Mouse (Mus musculus) brown adipose tissue, adult 24 weeks (tissue): Measurements from ENCODE around the gene Col6a3. TPM values are rescaled to one million over a fixed set of nuclear protein-coding genes. Genes with fewer than 3 reads are reported as not detected.

ENCODE experiments used
- H3K27ac ChIP-seq: fragments of 200-500 bp; replicated peaks from 2 replicates; pipeline ENCODE4 v1.5.1; 2012; ENCODE audit warnings: low read depth, mild to moderate bottlenecking, low read length
- H3K4me1 ChIP-seq: fragments of 200-500 bp; 2 replicates; pipeline ENCODE4 v1.6.1; 2012; ENCODE audit warnings: low read length, mixed read lengths; ENCODE audit not compliant: control insufficient read depth, insufficient read depth, insufficient read length
- H3K4me3 ChIP-seq: fragments of 200-500 bp; 2 replicates; pipeline ENCODE4 v1.5.1; 2012; ENCODE audit warnings: low read depth, mild to moderate bottlenecking, low read length, moderate library complexity; ENCODE audit not compliant: insufficient read depth
- polyA plus RNA-seq: library from polyadenylated mRNA; stranded (reverse); fragments of >200 nt; gene quantifications from 2 replicates; pipeline ENCODE4 v1.2.4, GENCODE M21; 2012; ENCODE audit not compliant: missing spikeins, insufficient read depth, insufficient read length

Col6a3 gene
- 18.7 and 28.2 TPM in 2 replicates for polyA plus RNA-seq

DNA sequence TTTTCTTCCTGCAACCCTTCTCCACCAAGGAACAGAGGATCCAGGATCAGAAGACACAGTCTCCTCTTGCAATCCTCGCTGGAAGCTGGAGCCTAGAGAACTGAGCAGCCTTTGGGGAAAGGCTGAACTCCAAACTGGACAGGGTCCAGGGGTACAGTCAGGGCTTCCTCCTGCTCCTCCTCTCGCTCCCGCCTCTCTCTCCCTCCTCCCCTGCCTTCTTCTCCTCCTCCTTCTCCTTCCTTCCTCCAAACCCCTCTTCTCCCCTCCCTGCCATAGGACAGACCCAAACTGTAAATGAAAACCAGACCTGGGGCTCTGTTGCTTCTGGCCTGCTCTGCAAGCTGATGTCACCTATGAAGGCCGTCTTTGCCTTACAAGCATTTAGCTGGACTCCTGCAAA is at the start of gene Col6a3:
TSS of gene Col6a3 (minus strand) at position 136 of the 400 bp plus-strand sequence.
- peak within 1 kb of the TSS; percentile 33; the same call in 1 of the 2 replicates for H3K27ac ChIP-seq

GRCm38 (mm10) chr1:90885771-90886460 is 42.1 kb upstream of the Col6a3 start:
- Histone ChIP-seq H3K4me1 (peaks cover 4% of the 10 kb centered on the region; the same call in 1 of the 2 replicates), H3K27ac (no peak overlapping the region), H3K4me3 (no peak overlapping the region)

More for the DNA sequence above, at the start of gene Col6a3:
- peak within 1 kb of the TSS; percentile 42 for H3K4me3 ChIP-seq
- H3K4me1 ChIP-seq = peaks cover 2% of the 10 kb centered on the region; the same call in 1 of the 2 replicates

GRCm38 (mm10) chr1:90876486-90877270 is 32.9 kb upstream of the Col6a3 start:
- Histone ChIP-seq H3K27ac (no peak overlapping the region), H3K4me3 (no peak overlapping the region), H3K4me1 (no peaks in the 10 kb centered on the region)

DNA sequence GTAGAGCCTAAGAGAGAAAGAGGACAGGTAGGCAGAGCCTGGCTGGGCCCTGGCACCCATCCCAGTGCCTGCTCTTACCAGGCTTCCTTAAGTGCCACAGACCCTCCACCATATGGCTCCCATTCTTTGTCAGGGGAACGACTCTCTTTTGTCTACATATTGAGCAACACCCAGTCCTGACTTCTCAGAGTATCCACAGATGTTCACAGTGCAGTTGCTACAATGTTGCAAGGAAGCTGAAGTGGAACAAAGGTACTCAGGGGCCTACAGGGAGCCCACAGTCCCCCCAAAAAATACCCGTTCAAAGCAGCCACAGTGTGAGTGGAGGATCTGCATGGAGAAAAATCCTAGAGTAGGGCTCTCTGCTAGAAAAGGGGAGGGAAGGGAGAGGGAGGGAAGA is 32.2 kb upstream of the Col6a3 start:
- H3K4me1 ChIP-seq = no peaks in the 10 kb centered on the region
- no peak overlapping the region for H3K4me3 ChIP-seq
- H3K27ac ChIP-seq = no peak overlapping the region

DNA sequence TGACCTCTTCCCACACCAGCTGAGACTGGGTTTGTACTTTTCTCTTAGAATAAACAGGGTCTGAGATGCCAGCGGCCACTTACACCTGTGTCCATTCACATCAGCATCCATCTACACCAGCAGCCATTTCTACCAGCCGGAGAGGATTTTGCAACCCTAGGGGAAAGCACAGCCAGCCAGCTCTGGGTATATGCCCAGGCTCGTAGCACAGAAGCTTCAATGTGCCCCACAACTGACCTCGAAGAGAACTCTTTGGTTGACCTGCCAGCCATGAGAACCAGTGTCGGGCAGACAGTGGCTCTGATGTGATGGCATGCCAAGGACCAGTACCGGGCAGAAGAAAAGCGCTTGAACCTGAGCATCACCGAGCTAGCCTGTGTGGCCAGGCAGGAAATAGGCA is 31.6 kb upstream of the Col6a3 start:
- no peaks in the 10 kb centered on the region for H3K4me1 ChIP-seq
- H3K27ac ChIP-seq = no peak overlapping the region
- H3K4me3 ChIP-seq = no peak overlapping the region

- no peak overlapping the region for H3K27ac ChIP-seq
- H3K4me3 ChIP-seq = no peak overlapping the region
Observed at GRCm38 (mm10) chr1:90870581-90870980, 26.8 kb upstream of the Col6a3 start.

DNA sequence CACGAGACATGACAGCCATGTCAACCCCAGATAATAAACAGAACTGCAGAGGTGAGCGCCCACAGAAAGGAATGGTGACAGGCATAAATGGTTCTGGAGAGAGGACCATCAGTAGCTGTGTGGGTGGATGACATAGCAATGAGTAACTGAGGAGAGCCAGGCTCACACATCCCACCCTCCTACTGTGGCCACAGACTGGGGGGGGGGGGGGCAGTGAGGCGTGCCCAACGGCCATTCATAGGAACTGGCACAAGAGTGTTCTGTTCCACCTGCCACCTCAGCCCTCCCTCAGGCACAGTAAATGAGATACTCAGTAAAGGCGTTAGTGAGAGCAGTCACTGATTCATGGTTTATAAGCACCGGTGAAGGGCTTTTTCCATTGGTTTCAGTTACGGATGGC is 23.0 kb upstream of the Col6a3 start:
- H3K27ac ChIP-seq = no peak overlapping the region
- H3K4me1 ChIP-seq = no peaks in the 10 kb centered on the region
- no peak overlapping the region for H3K4me3 ChIP-seq

More at GRCm38 (mm10) chr1:90870581-90870980, 26.8 kb upstream of the Col6a3 start:
- no peaks in the 10 kb centered on the region for H3K4me1 ChIP-seq

GRCm38 (mm10) chr1:90855880-90856279 is 12.1 kb upstream of the Col6a3 start:
- no peak overlapping the region for H3K27ac ChIP-seq

GRCm38 (mm10) chr1:90849836-90850235 is 6.1 kb upstream of the Col6a3 start:
- H3K27ac ChIP-seq = no peak overlapping the region
- H3K4me1 ChIP-seq = no peaks in the 10 kb centered on the region
- no peak overlapping the region for H3K4me3 ChIP-seq

More at GRCm38 (mm10) chr1:90855880-90856279, 12.1 kb upstream of the Col6a3 start:
- Histone ChIP-seq H3K4me1 (no peaks in the 10 kb centered on the region), H3K4me3 (no peak overlapping the region)

DNA sequence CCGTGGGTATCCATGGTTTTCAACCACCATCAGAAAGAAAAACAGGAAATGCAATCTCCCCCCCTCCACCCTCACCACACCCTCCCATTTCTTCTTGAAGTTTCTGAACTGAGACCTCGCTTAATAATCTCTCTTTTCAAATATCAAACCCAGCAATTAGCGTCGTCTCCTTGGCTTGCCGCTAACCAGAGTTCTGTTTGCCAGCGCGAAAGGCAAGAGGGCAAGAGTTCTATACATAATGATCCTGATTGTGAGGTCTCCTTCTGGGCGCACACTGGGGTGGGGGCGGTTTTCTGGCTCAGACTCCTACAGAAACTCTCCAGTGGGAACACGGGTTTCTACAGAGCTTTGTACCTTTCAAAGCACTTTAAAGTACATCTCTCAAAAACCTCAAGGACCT is 1.4 kb upstream of the Col6a3 start:
- H3K4me1 ChIP-seq = no peaks in the 10 kb centered on the region
- no peak overlapping the region for H3K4me3 ChIP-seq
- H3K27ac ChIP-seq = no peak overlapping the region

DNA sequence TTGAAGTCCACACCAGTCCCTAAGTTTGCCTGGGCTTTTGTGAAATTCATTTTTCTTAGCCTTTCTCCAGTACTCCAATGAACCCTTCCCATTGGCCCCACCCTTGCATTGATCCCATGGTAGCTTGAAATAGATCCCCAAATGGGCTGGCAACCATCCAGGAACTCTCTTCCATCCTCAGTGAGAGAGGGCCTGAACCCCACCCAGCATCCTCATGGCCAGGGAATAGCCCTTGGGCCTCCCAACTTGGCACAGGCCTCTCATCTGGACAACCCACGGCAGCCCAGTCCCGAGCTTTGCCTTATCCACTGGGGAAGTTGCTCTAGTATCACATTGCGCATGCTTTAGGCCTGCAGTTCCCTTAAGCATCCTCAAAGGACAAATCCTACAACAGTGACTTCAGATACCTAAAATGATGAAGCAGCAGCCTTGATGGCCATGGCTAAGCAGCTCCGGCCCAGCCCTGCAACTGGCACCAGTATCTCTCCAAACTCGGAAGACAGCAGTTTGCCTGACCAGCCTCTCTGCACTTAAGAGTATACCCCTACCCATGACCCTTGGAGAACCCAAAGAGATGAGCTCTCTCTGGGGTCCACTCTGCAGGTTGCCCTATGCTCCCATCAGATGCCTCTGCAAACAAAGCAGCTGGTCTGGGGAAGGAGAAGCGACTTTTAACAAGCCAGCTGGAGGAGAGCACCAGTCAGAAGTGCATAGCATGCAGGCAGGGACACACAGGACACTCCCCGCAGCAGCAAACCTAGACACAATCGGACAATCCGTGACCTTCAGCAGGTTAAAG is 783 bp downstream of the Col6a3 start:
- Histone ChIP-seq H3K4me1 (peaks cover 2% of the 10 kb centered on the region; the same call in 1 of the 2 replicates), H3K4me3 (peak overlapping the region; percentile 42), H3K27ac (peak overlapping the region; percentile 33)

GRCm38 (mm10) chr1:90840250-90840649 is 3.5 kb downstream of the Col6a3 start:
- H3K4me3 ChIP-seq = no peak overlapping the region
- H3K27ac ChIP-seq = no peak overlapping the region
- peaks cover 6% of the 10 kb centered on the region for H3K4me1 ChIP-seq

- H3K4me3 ChIP-seq = peak overlapping the region; percentile 20
- peaks cover 6% of the 10 kb centered on the region for H3K4me1 ChIP-seq
- H3K27ac ChIP-seq = peak overlapping the region; percentile 95
Observed at GRCm38 (mm10) chr1:90838657-90839056, 5.1 kb downstream of the Col6a3 start.

- Histone ChIP-seq H3K27ac (peak overlapping the region; percentile 95), H3K4me3 (peak overlapping the region; percentile 20), H3K4me1 (peaks cover 6% of the 10 kb centered on the region)
Observed at GRCm38 (mm10) chr1:90838221-90838620, 5.5 kb downstream of the Col6a3 start.
